18 mouse cellular contexts compared by ENCODE assay signal in the genomic region with DNA sequence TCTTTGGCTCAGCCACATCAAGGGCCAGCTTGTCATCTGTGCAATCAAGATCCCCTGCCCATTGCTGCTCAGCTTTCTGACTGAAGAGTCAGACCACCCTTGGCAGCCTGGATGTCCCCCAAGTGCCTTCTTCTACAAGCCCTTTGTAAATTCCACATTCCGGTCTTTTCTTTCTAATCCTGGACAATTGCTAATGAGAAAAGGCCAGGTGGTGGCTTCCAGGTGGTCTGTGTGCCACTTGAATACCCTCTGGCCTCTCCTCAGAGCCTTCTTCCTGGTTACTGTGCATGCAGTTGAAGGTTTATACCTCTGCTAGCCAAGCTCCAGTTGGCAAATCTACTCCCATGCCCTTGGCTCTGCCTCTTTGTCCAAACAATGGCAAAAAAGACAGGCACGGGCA.
DNase-seq lines count a peak whose midpoint lies in the region; ATAC-seq and TF ChIP-seq lines count a peak whose summit lies in the region.
"Had no signal": no experiment of that assay in that cellular context is flagged by ENCODE, and none has a peak within 500 bp of the region (broad histone marks: within the 10 kb centered on the region; RNA-seq: fewer than 3 reads in every experiment).

No protein-coding gene starts in this region.

- no peak for DNase-seq in forebrain, postnatal 0 days
- DNase-seq in forebrain, embryonic 11.5 days (ENCODE audit: low spot score), result no peak
- DNase-seq in midbrain, postnatal 0 days (ENCODE audit: low spot score), result peak; percentile 31
- peak; percentile 78 for DNase-seq in cerebellum, adult 9-11 months
- no peak for DNase-seq in gastrocnemius, adult 8-10 months (ENCODE audit: low spot score in 2 of 2)
- DNase-seq in urinary bladder, postnatal 36 days (ENCODE audit: low spot score in 2 of 2), result no peak
- DNase-seq: gastrocnemius, postnatal 14 days; heart, adult 2 months; kidney, adult 8-10 months; kidney, postnatal 14 days; liver, embryonic 13.5 days; lung, embryonic 14.5 days; lung, postnatal 36 days; thymus, postnatal 25 days had no signal

- 0 out of 2 replicates have a peak overlapping the region, but pooled peaks have one; percentile 10 for H3K4me2 ChIP-seq in forebrain, postnatal 0 days (ENCODE audit: low read depth)
- no peak overlapping the region for H3K4me2 ChIP-seq in forebrain, embryonic 11.5 days (ENCODE audit: low read depth, low read length, severe bottlenecking)
- H3K4me2 ChIP-seq in midbrain, postnatal 0 days (ENCODE audit: low read depth, low read length, poor library complexity, severe bottlenecking), result no peak overlapping the region
- no peak overlapping the region for H3K4me2 ChIP-seq in midbrain, embryonic 16.5 days (ENCODE audit: low read length)
- H3K4me2 ChIP-seq: embryonic facial prominence, embryonic 13.5 days; limb, embryonic 13.5 days; liver, embryonic 13.5 days; lung, embryonic 14.5 days had no signal

- no peaks in the 10 kb centered on the region for H3K9me3 ChIP-seq in forebrain, postnatal 0 days (ENCODE audit: low read length)
- H3K9me3 ChIP-seq in forebrain, embryonic 11.5 days (ENCODE audit: control insufficient read depth, low read length), result no peaks in the 10 kb centered on the region
- H3K9me3 ChIP-seq in midbrain, postnatal 0 days (ENCODE audit: low read length), result no peaks in the 10 kb centered on the region
- H3K9me3 ChIP-seq in midbrain, embryonic 16.5 days (replicated peaks; ENCODE audit: control insufficient read depth, low read length, poor library complexity, severe bottlenecking), result no peaks in the 10 kb centered on the region
- H3K9me3 ChIP-seq: embryonic facial prominence, embryonic 13.5 days; limb, embryonic 13.5 days; liver, embryonic 13.5 days had no signal

- 48% methylated on average over 2 of the region's 2 CpGs for WGBS in forebrain, postnatal 0 days
- WGBS in forebrain, embryonic 11.5 days, result 74% methylated on average over 2 of the region's 2 CpGs
- 73% methylated on average over 2 of the region's 2 CpGs for WGBS in midbrain, postnatal 0 days
- 80% methylated on average over 2 of the region's 2 CpGs for WGBS in midbrain, embryonic 16.5 days

- peak overlapping the region; percentile 83 for H3K27ac ChIP-seq in forebrain, postnatal 0 days (ENCODE audit: low read depth, low read length)
- no peak overlapping the region for H3K27ac ChIP-seq in forebrain, embryonic 11.5 days (ENCODE audit: low read depth, low read length)
- peak overlapping the region; percentile 34 for H3K27ac ChIP-seq in midbrain, postnatal 0 days (ENCODE audit: low read depth, low read length)
- no peak overlapping the region for H3K27ac ChIP-seq in midbrain, embryonic 16.5 days (ENCODE audit: low read length)
- H3K27ac ChIP-seq: embryonic facial prominence, embryonic 13.5 days; heart, adult 2 months; limb, embryonic 13.5 days; liver, embryonic 13.5 days had no signal

- no peak overlapping the region for H3K9ac ChIP-seq in forebrain, postnatal 0 days
- H3K9ac ChIP-seq in forebrain, embryonic 11.5 days (ENCODE audit: low read length), result no peak overlapping the region
- H3K9ac ChIP-seq in midbrain, postnatal 0 days (replicated peaks; ENCODE audit: low read length, poor library complexity, severe bottlenecking), result no peak overlapping the region
- no peak overlapping the region for H3K9ac ChIP-seq in midbrain, embryonic 16.5 days (ENCODE audit: low read depth, low read length)
- H3K9ac ChIP-seq: embryonic facial prominence, embryonic 13.5 days; limb, embryonic 13.5 days; liver, embryonic 13.5 days; lung, embryonic 14.5 days had no signal

- H3K36me3 ChIP-seq in forebrain, postnatal 0 days (ENCODE audit: insufficient read depth), result no peaks in the 10 kb centered on the region
- H3K36me3 ChIP-seq in forebrain, embryonic 11.5 days (ENCODE audit: control insufficient read depth, insufficient read depth, low read length), result no peaks in the 10 kb centered on the region
- H3K36me3 ChIP-seq in midbrain, postnatal 0 days (ENCODE audit: insufficient read depth, low read length), result no peaks in the 10 kb centered on the region
- H3K36me3 ChIP-seq in midbrain, embryonic 16.5 days (ENCODE audit: control insufficient read depth, insufficient read depth, low read length), result no peaks in the 10 kb centered on the region
- H3K36me3 ChIP-seq: embryonic facial prominence, embryonic 13.5 days; limb, embryonic 13.5 days; liver, embryonic 13.5 days had no signal

- H3K4me1 ChIP-seq in forebrain, postnatal 0 days (ENCODE audit: insufficient read depth), result peaks cover 34% of the 10 kb centered on the region
- H3K4me1 ChIP-seq in forebrain, embryonic 11.5 days (replicated peaks; ENCODE audit: control insufficient read depth, insufficient read depth, low read length), result no peaks in the 10 kb centered on the region
- H3K4me1 ChIP-seq in midbrain, postnatal 0 days (ENCODE audit: insufficient read depth, low read length), result 0 out of 2 replicates have a peak, but pooled peaks cover 2% of the 10 kb centered on the region
- peaks cover 10% of the 10 kb centered on the region for H3K4me1 ChIP-seq in midbrain, embryonic 16.5 days (ENCODE audit: control insufficient read depth, insufficient read depth, low read length)
- H3K4me1 ChIP-seq: liver, embryonic 13.5 days had no signal

- no peaks in the 10 kb centered on the region for H3K27me3 ChIP-seq in forebrain, postnatal 0 days (ENCODE audit: insufficient read depth, low read length)
- no peaks in the 10 kb centered on the region for H3K27me3 ChIP-seq in forebrain, embryonic 11.5 days (ENCODE audit: control insufficient read depth, insufficient read depth, low read length)
- no peaks in the 10 kb centered on the region for H3K27me3 ChIP-seq in midbrain, postnatal 0 days (ENCODE audit: insufficient read depth, low read length)
- no peaks in the 10 kb centered on the region for H3K27me3 ChIP-seq in midbrain, embryonic 16.5 days (ENCODE audit: control insufficient read depth, insufficient read depth, low read depth, low read length)
- H3K27me3 ChIP-seq: embryonic facial prominence, embryonic 13.5 days; liver, embryonic 13.5 days had no signal

- no peak overlapping the region for H3K4me3 ChIP-seq in forebrain, postnatal 0 days (ENCODE audit: low read depth, low read length)
- no peak overlapping the region for H3K4me3 ChIP-seq in forebrain, embryonic 11.5 days (ENCODE audit: low read depth, low read length)
- H3K4me3 ChIP-seq in midbrain, postnatal 0 days (ENCODE audit: low read depth, low read length), result no peak overlapping the region
- H3K4me3 ChIP-seq in midbrain, embryonic 16.5 days (ENCODE audit: low read depth, low read length), result no peak overlapping the region
- H3K4me3 ChIP-seq: embryonic facial prominence, embryonic 13.5 days; heart, adult 2 months; limb, embryonic 13.5 days; liver, embryonic 13.5 days had no signal

- ATAC-seq in forebrain, postnatal 0 days, result no peak
- no peak for ATAC-seq in forebrain, embryonic 11.5 days (replicated peaks; ENCODE audit: low FRiP score)
- no peak for ATAC-seq in midbrain, postnatal 0 days (ENCODE audit: low FRiP score)
- ATAC-seq in midbrain, embryonic 16.5 days, result no peak
- ATAC-seq in megakaryocyte-erythroid progenitor cell, adult 5-6 weeks (replicated peaks; ENCODE audit: low FRiP score, low TSS enrichment, poor library complexity, severe bottlenecking), result no peak

- TF ChIP-seq CTCF in forebrain, postnatal 0 days (IDR thresholded peaks at IDR 0.05; ENCODE audit: low read depth), result no peak
- TF ChIP-seq CTCF in midbrain, postnatal 0 days (IDR thresholded peaks at IDR 0.05), result no peak

Comparison
In these comparisons a context has a peak if more than half of its experiments do, and no peak if none do; other contexts are left out.
1. H3K27ac ChIP-seq: peak in forebrain, postnatal 0 days (single experiment) and midbrain, postnatal 0 days (single experiment); none in forebrain, embryonic 11.5 days (single experiment) and midbrain, embryonic 16.5 days (single experiment).
2. DNase-seq: peak in midbrain, postnatal 0 days (single experiment) and cerebellum, adult 9-11 months (single experiment); none in forebrain, postnatal 0 days (single experiment), forebrain, embryonic 11.5 days (single experiment), gastrocnemius, adult 8-10 months (0 of 2) and urinary bladder, postnatal 36 days (0 of 2).